Mouse (Mus musculus) olfactory bulb, adult 2 months (tissue): Measurements from ENCODE around the gene Ndufa7.

Experiments
- CTCF ChIP-seq: fragments of 200-500 bp; IDR thresholded peaks from 2 replicates; pipeline ENCODE4 v1.5.1; 2012; ENCODE audit warnings: low read depth, mild to moderate bottlenecking, low read length, moderate library complexity; ENCODE audit not compliant: insufficient read depth
- POLR2A ChIP-seq: fragments of 200-500 bp; IDR thresholded peaks from 2 replicates; pipeline ENCODE4 v1.6.1; 2012; ENCODE audit warnings: mild to moderate bottlenecking, low read depth, low read length, moderate library complexity; ENCODE audit not compliant: insufficient read depth

DNA sequence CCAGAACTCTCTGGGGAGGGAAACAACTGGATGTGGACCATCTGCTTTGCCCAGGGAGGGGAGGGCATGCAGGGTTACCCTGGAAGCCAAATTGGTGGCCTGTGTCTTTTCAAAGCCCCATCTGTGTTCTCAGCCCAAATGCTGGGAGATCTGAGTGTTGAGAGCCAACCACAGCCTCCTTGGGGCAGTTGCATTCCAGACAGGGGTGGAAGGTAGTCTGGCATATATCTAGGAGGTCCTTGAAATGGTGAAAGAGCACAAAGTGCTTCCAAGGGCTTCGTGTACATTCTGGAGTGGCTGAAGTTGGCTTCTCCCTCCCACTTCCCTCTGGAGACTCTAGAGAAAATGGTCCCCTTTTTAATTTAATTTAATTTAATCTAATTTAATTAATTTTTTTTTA is 19.6 kb upstream of the Ndufa7 start:
- TF ChIP-seq POLR2A = no peak
- TF ChIP-seq CTCF = no peak
